In the genomic region with DNA sequence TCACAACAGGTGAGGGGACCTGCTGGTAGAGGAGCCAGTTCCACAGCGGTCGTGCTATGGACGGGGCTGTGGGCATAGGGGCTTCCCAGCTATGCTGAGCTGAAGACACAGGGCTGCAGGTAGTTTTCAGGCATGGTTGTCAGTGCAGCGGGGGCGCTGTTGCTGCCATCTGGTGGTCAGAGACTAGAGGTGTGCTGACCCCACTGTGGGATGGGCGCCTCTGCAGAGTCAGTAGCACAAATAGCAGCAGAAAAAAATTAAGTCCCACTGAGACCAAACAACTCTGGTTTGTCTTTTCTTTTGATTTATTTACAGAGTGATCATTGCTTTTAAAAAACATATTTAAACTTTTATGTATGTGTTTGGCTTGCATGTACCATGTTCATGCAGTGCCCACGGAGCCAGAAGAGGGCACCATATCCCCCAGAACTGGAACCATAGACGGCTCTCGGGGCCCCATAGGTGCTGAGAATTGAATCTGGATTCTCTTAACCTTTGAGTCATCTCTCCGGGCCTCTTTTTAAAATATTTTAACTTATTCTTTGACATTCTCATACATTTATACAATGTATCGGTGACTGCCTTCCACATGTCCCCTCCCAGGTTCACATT, we compare ENCODE assay signal across 8 mouse cellular contexts. TPM values are rescaled to one million over a fixed set of nuclear protein-coding genes. Genes with fewer than 3 reads are reported as not detected.
DNase-seq lines count a peak whose midpoint lies in the region; ATAC-seq and TF ChIP-seq lines count a peak whose summit lies in the region.

No protein-coding gene starts in this region.

- H3K4me3 ChIP-seq in bone marrow, adult 2 months (replicated peaks; ENCODE audit: control insufficient read depth, low read depth, low read length), result no peak overlapping the region
- H3K4me3 ChIP-seq in embryonic facial prominence, embryonic 14.5 days (ENCODE audit: low read depth, low read length), result no peak overlapping the region
- H3K4me3 ChIP-seq in heart, embryonic 14.5 days (ENCODE audit: control insufficient read depth in 1 of 2, insufficient read depth in 1 of 2, low read depth in 1 of 2, low read length in 2 of 2), result no peak overlapping the region
- no peak overlapping the region for H3K4me3 ChIP-seq in kidney, postnatal 0 days (replicated peaks; ENCODE audit: low read depth, low read length)
- H3K4me3 ChIP-seq in liver, embryonic 11.5 days (ENCODE audit: low read depth, low read length), result no peak overlapping the region
- no peak overlapping the region for H3K4me3 ChIP-seq in stomach, postnatal 0 days (ENCODE audit: low read depth, low read length)

- no peaks in the 10 kb centered on the region for H3K9me3 ChIP-seq in embryonic facial prominence, embryonic 14.5 days (ENCODE audit: control insufficient read depth, low read length)
- H3K9me3 ChIP-seq in heart, embryonic 14.5 days (ENCODE audit: control insufficient read depth, low read length), result 0 out of 2 replicates have a peak, but pooled peaks cover 5% of the 10 kb centered on the region
- H3K9me3 ChIP-seq in kidney, postnatal 0 days (replicated peaks; ENCODE audit: low read length), result no peaks in the 10 kb centered on the region
- H3K9me3 ChIP-seq in liver, embryonic 11.5 days (ENCODE audit: control insufficient read depth, low read length), result no peaks in the 10 kb centered on the region
- no peaks in the 10 kb centered on the region for H3K9me3 ChIP-seq in stomach, postnatal 0 days (ENCODE audit: control insufficient read depth, low read length)

- DNase-seq in CD4-positive, CD25-positive, alpha-beta regulatory T cell, adult 2 months (ENCODE audit: low read depth, low spot score), result peak; percentile 88
- DNase-seq in embryonic facial prominence, embryonic 14.5 days (ENCODE audit: low spot score), result peak; percentile 80
- peak; percentile 78 for DNase-seq in kidney, postnatal 0 days (ENCODE audit: low spot score)
- peak; percentile 71 for DNase-seq in liver, embryonic 11.5 days (ENCODE audit: low spot score)
- peak; percentile 71 to 79 for DNase-seq in natural killer cell, adult 2 months (ENCODE audit: low spot score in 2 of 2)
- DNase-seq in stomach, postnatal 0 days (ENCODE audit: low spot score), result peak; percentile 79

- 0 out of 2 replicates have a peak overlapping the region, but pooled peaks have one; percentile 15 for H3K4me2 ChIP-seq in embryonic facial prominence, embryonic 14.5 days (ENCODE audit: low read depth, low read length)
- H3K4me2 ChIP-seq in heart, embryonic 14.5 days (ENCODE audit: low read length), result peak overlapping the region; percentile 16; the same call in 1 of the 2 replicates
- H3K4me2 ChIP-seq in kidney, postnatal 0 days (ENCODE audit: low read length), result no peak overlapping the region
- H3K4me2 ChIP-seq in liver, embryonic 11.5 days, result peak overlapping the region; percentile 33
- no peak overlapping the region for H3K4me2 ChIP-seq in stomach, postnatal 0 days (replicated peaks; ENCODE audit: low read depth)

- no peak for TF ChIP-seq EP300 in stomach, postnatal 0 days (optimal IDR thresholded peaks at IDR 0.05)

- peak; percentile 93 for ATAC-seq in embryonic facial prominence, embryonic 14.5 days (ENCODE audit: low read depth)
- no peak; the same call in 1 of the 2 replicates for ATAC-seq in heart, embryonic 14.5 days (ENCODE audit: insufficient number of reproducible peaks, insufficient read depth, low FRiP score, low read depth)
- ATAC-seq in kidney, postnatal 0 days (replicated peaks; ENCODE audit: low FRiP score, low read depth), result peak; percentile 59
- peak; percentile 79 for ATAC-seq in liver, embryonic 11.5 days (replicated peaks; ENCODE audit: low FRiP score)
- ATAC-seq in stomach, postnatal 0 days (ENCODE audit: low FRiP score, low TSS enrichment), result peak; percentile 83; the same call in 1 of the 2 replicates

- no peaks in the 10 kb centered on the region; the same call in 1 of the 2 replicates for H3K4me1 ChIP-seq in bone marrow, adult 2 months (ENCODE audit: control insufficient read depth, insufficient read depth, low read length)
- H3K4me1 ChIP-seq in embryonic facial prominence, embryonic 14.5 days (ENCODE audit: control insufficient read depth, insufficient read depth, low read length), result no peaks in the 10 kb centered on the region
- no peaks in the 10 kb centered on the region; a peak in 1 of 4 replicates for H3K4me1 ChIP-seq in heart, embryonic 14.5 days (ENCODE audit: control insufficient read depth in 2 of 2, insufficient read depth in 2 of 2, low read length in 2 of 2)
- H3K4me1 ChIP-seq in kidney, postnatal 0 days (replicated peaks; ENCODE audit: insufficient read depth, low read length), result no peaks in the 10 kb centered on the region
- H3K4me1 ChIP-seq in liver, embryonic 11.5 days (replicated peaks; ENCODE audit: control insufficient read depth, insufficient read depth, low read length), result peaks cover 5% of the 10 kb centered on the region; the same call in 1 of the 2 replicates
- no peaks in the 10 kb centered on the region for H3K4me1 ChIP-seq in stomach, postnatal 0 days (replicated peaks; ENCODE audit: control insufficient read depth, insufficient read depth)

- no peaks in the 10 kb centered on the region for H3K27me3 ChIP-seq in embryonic facial prominence, embryonic 14.5 days (replicated peaks; ENCODE audit: control insufficient read depth, insufficient read depth, low read length)
- no peaks in the 10 kb centered on the region for H3K27me3 ChIP-seq in heart, embryonic 14.5 days (ENCODE audit: control insufficient read depth, insufficient read depth, low read length)
- H3K27me3 ChIP-seq in kidney, postnatal 0 days (ENCODE audit: insufficient read depth, low read length), result no peaks in the 10 kb centered on the region
- no peaks in the 10 kb centered on the region for H3K27me3 ChIP-seq in liver, embryonic 11.5 days (replicated peaks; ENCODE audit: control insufficient read depth, insufficient read depth, low read length)
- no peaks in the 10 kb centered on the region for H3K27me3 ChIP-seq in stomach, postnatal 0 days (ENCODE audit: control insufficient read depth, insufficient read depth, low read length)

- H3K27ac ChIP-seq in bone marrow, adult 2 months (ENCODE audit: control insufficient read depth, insufficient read depth, low read depth, low read length, poor library complexity), result no peak overlapping the region
- H3K27ac ChIP-seq in embryonic facial prominence, embryonic 14.5 days (replicated peaks; ENCODE audit: low read depth, low read length), result no peak overlapping the region
- no peak overlapping the region for H3K27ac ChIP-seq in heart, embryonic 14.5 days (replicated peaks in 1 of 2; ENCODE audit: control insufficient read depth in 1 of 2, insufficient read depth in 1 of 2, low read depth in 2 of 2, low read length in 2 of 2)
- no peak overlapping the region for H3K27ac ChIP-seq in kidney, postnatal 0 days
- no peak overlapping the region for H3K27ac ChIP-seq in liver, embryonic 11.5 days (ENCODE audit: low read depth, low read length)
- no peak overlapping the region for H3K27ac ChIP-seq in stomach, postnatal 0 days (replicated peaks)

- peaks cover 44% of the 10 kb centered on the region; the same call in 1 of the 2 replicates for H3K36me3 ChIP-seq in embryonic facial prominence, embryonic 14.5 days (ENCODE audit: control insufficient read depth, insufficient read depth, low read length)
- peaks cover 43% of the 10 kb centered on the region for H3K36me3 ChIP-seq in heart, embryonic 14.5 days (ENCODE audit: control insufficient read depth, insufficient read depth, low read length)
- H3K36me3 ChIP-seq in kidney, postnatal 0 days (ENCODE audit: insufficient read depth, low read length), result 0 out of 2 replicates have a peak, but pooled peaks cover 7% of the 10 kb centered on the region
- H3K36me3 ChIP-seq in liver, embryonic 11.5 days (ENCODE audit: control insufficient read depth, insufficient read depth, low read length), result no peaks in the 10 kb centered on the region
- H3K36me3 ChIP-seq in stomach, postnatal 0 days (ENCODE audit: control insufficient read depth, insufficient read depth, low read length), result no peaks in the 10 kb centered on the region; the same call in 1 of the 2 replicates

- H3K9ac ChIP-seq in embryonic facial prominence, embryonic 14.5 days (ENCODE audit: low read depth, low read length), result no peak overlapping the region
- no peak overlapping the region for H3K9ac ChIP-seq in heart, embryonic 14.5 days (ENCODE audit: low read length)
- no peak overlapping the region for H3K9ac ChIP-seq in kidney, postnatal 0 days (ENCODE audit: low read depth, low read length)
- H3K9ac ChIP-seq in liver, embryonic 11.5 days (ENCODE audit: low read depth, low read length), result no peak overlapping the region; the same call in 1 of the 2 replicates
- no peak overlapping the region for H3K9ac ChIP-seq in stomach, postnatal 0 days (ENCODE audit: low read length)

- TF ChIP-seq POLR2A in bone marrow, adult 2 months (IDR thresholded peaks at IDR 0.05; ENCODE audit: borderline replicate concordance, control insufficient read depth, low read depth, low read length), result no peak

- 30% methylated on average over 11 of the region's 11 CpGs for WGBS in bone marrow, adult 2 months
- 31% methylated on average over 11 of the region's 11 CpGs for WGBS in embryonic facial prominence, embryonic 14.5 days
- 35% methylated on average over 11 of the region's 11 CpGs for WGBS in heart, embryonic 14.5 days
- 34% methylated on average over 11 of the region's 11 CpGs for WGBS in kidney, postnatal 0 days
- 27% methylated on average over 11 of the region's 11 CpGs for WGBS in liver, embryonic 11.5 days
- WGBS in stomach, postnatal 0 days, result 32% methylated on average over 11 of the region's 11 CpGs

- peak; percentile 96 for TF ChIP-seq CTCF in bone marrow, adult 2 months (IDR thresholded peaks at IDR 0.05; ENCODE audit: control insufficient read depth, insufficient read depth, low read length)
- TF ChIP-seq CTCF in kidney, postnatal 0 days (IDR thresholded peaks at IDR 0.05; ENCODE audit: low read depth), result peak; percentile 90
- peak; percentile 86 for TF ChIP-seq CTCF in stomach, postnatal 0 days (IDR thresholded peaks at IDR 0.05; ENCODE audit: low read depth)

RNA-seq across cellular contexts. Expression of a gene that starts 8.3 kb away (rescaled TPM):
- 3.3 and 6.2 TPM in 2 replicates for polyA plus RNA-seq in bone marrow, adult 2 months (2011; ENCODE audit: insufficient read depth, insufficient read length, low replicate concordance, missing spikeins)
- polyA plus RNA-seq in embryonic facial prominence, embryonic 14.5 days (2014; fragmentation: Nextera tagmentation; extraction: Ambion mirVana), result 7.8 and 8.4 TPM in 2 replicates
- polyA plus RNA-seq in heart, embryonic 14.5 days (2014; fragmentation: Nextera tagmentation; extraction: Ambion mirVana), result 10.5 and 11.0 TPM in 2 replicates
- polyA plus RNA-seq in kidney, postnatal 0 days (2015; fragmentation: Nextera tagmentation; extraction: Ambion mirVana), result 8.0 and 8.3 TPM in 2 replicates
- polyA plus RNA-seq in liver, embryonic 11.5 days (2014; fragmentation: Nextera tagmentation; extraction: Ambion mirVana), result 4.3 and 5.1 TPM in 2 replicates
- 3.6 and 4.7 TPM in 2 replicates for polyA plus RNA-seq in stomach, postnatal 0 days (2015; fragmentation: Nextera tagmentation; extraction: Ambion mirVana)

RNA-seq across cellular contexts. Expression of a gene that starts 8.3 kb away (rescaled TPM):
- polyA plus RNA-seq in bone marrow, adult 2 months (2011; ENCODE audit: insufficient read depth, insufficient read length, low replicate concordance, missing spikeins), result 5.6 and 12.0 TPM in 2 replicates
- polyA plus RNA-seq in embryonic facial prominence, embryonic 14.5 days (2014; fragmentation: Nextera tagmentation; extraction: Ambion mirVana), result 7.2 and 7.3 TPM in 2 replicates
- polyA plus RNA-seq in heart, embryonic 14.5 days (2014; fragmentation: Nextera tagmentation; extraction: Ambion mirVana), result 6.9 and 7.4 TPM in 2 replicates
- 9.8 and 10.1 TPM in 2 replicates for polyA plus RNA-seq in kidney, postnatal 0 days (2015; fragmentation: Nextera tagmentation; extraction: Ambion mirVana)
- polyA plus RNA-seq in liver, embryonic 11.5 days (2014; fragmentation: Nextera tagmentation; extraction: Ambion mirVana), result 4.4 and 5.8 TPM in 2 replicates
- 6.7 and 7.7 TPM in 2 replicates for polyA plus RNA-seq in stomach, postnatal 0 days (2015; fragmentation: Nextera tagmentation; extraction: Ambion mirVana)

RNA-seq across cellular contexts. Expression of a gene that starts 29.3 kb away (rescaled TPM):
- polyA plus RNA-seq in bone marrow, adult 2 months (2011; ENCODE audit: insufficient read depth, insufficient read length, low replicate concordance, missing spikeins), result 18.8 and 27.7 TPM in 2 replicates
- polyA plus RNA-seq in embryonic facial prominence, embryonic 14.5 days (2014; fragmentation: Nextera tagmentation; extraction: Ambion mirVana), result 5.0 and 5.3 TPM in 2 replicates
- polyA plus RNA-seq in heart, embryonic 14.5 days (2014; fragmentation: Nextera tagmentation; extraction: Ambion mirVana), result 12.0 and 12.4 TPM in 2 replicates
- 8.8 and 10.0 TPM in 2 replicates for polyA plus RNA-seq in kidney, postnatal 0 days (2015; fragmentation: Nextera tagmentation; extraction: Ambion mirVana)
- polyA plus RNA-seq in liver, embryonic 11.5 days (2014; fragmentation: Nextera tagmentation; extraction: Ambion mirVana), result 7.6 and 8.0 TPM in 2 replicates
- polyA plus RNA-seq in stomach, postnatal 0 days (2015; fragmentation: Nextera tagmentation; extraction: Ambion mirVana), result 4.4 and 5.5 TPM in 2 replicates

RNA-seq across cellular contexts. Expression of a gene that starts 56.1 kb away (rescaled TPM):
- not detected in 2 replicates for polyA plus RNA-seq in bone marrow, adult 2 months (2011; ENCODE audit: insufficient read depth, insufficient read length, low replicate concordance, missing spikeins)
- 0.93 and 1.4 TPM in 2 replicates for polyA plus RNA-seq in embryonic facial prominence, embryonic 14.5 days (2014; fragmentation: Nextera tagmentation; extraction: Ambion mirVana)
- polyA plus RNA-seq in heart, embryonic 14.5 days (2014; fragmentation: Nextera tagmentation; extraction: Ambion mirVana), result 0.39 and 0.51 TPM in 2 replicates
- 0.99 and 1.2 TPM in 2 replicates for polyA plus RNA-seq in kidney, postnatal 0 days (2015; fragmentation: Nextera tagmentation; extraction: Ambion mirVana)
- polyA plus RNA-seq in liver, embryonic 11.5 days (2014; fragmentation: Nextera tagmentation; extraction: Ambion mirVana), result 0.32 and 0.37 TPM in 2 replicates
- polyA plus RNA-seq in stomach, postnatal 0 days (2015; fragmentation: Nextera tagmentation; extraction: Ambion mirVana), result 1.8 and 1.9 TPM in 2 replicates

Comparison
In these comparisons a context has a peak if more than half of its experiments do, and no peak if none do; other contexts are left out.
1. H3K4me2 ChIP-seq: peak in embryonic facial prominence, embryonic 14.5 days (single experiment), heart, embryonic 14.5 days (single experiment) and liver, embryonic 11.5 days (single experiment); none in kidney, postnatal 0 days (single experiment) and stomach, postnatal 0 days (single experiment).
2. Peak in every context shown above with its lines, with median percentiles within 50 percentile points of each other: DNase-seq and CTCF ChIP-seq.